Mouse (Mus musculus) bone marrow, adult 2 months (tissue): ENCODE measurements around the gene Gm128.

ENCODE experiments used
- CTCF ChIP-seq: fragments of 200-500 bp; IDR thresholded peaks from 2 replicates; pipeline ENCODE4 v1.5.1; 2011; ENCODE audit warnings: low read length, control low read depth; ENCODE audit not compliant: control insufficient read depth, insufficient read depth
- POLR2A ChIP-seq: fragments of 200-500 bp; IDR thresholded peaks from 2 replicates; pipeline ENCODE4 v1.6.1; 2011; ENCODE audit warnings: low read depth, mild to moderate bottlenecking, control low read depth, low read length, borderline replicate concordance; ENCODE audit not compliant: control insufficient read depth

DNA sequence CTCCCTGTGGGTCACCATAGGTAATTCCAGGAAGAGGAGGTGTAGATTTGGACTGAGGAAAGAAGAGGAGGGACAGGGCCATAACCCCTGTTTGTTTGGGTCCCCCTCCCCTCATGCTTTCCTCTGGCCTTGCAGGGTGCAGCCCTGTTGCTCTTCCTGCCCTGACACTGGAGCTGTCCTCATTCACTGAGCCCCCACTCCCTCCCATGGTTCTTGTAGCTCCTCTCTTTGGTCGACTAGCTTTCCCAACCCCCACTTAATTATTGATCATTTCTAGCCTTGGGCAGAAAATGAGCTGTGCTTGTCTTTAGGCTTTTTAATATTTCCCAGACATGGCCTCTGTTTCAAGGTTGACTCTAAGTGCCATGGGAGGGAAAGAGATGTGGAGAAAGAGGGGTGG, 42.7 kb upstream of the Gm128 start:
- TF ChIP-seq CTCF = no peak
- TF ChIP-seq POLR2A = no peak
